Mouse (Mus musculus): Measurements from ENCODE around the gene Pan2. TPM values are rescaled to one million over a fixed set of nuclear protein-coding genes. Genes with fewer than 3 reads are reported as not detected.
A peak's percentile ranks its signal among the peaks of the same experiment; 100 is the strongest.

The Pan2 gene
- polyA plus RNA-seq, 1 experiment from 2014 or later, result 10.2 TPM

GRCm38 (mm10) chr10:128369218-128369543, 66.0 kb downstream of the Pan2 start:
- ATAC-seq (no peak), DNase-seq (no peak)
- H3K4me1 ChIP-seq (ENCODE audit: insufficient read depth), result peaks cover 19% of the 10 kb centered on the region
- H3K27me3 ChIP-seq (ENCODE audit: insufficient read depth, low read length), result no peaks in the 10 kb centered on the region
- WGBS (ENCODE audit: insufficient replicate concordance), result 6% methylated on average over 9 of the region's 9 CpGs
- no peaks in the 10 kb centered on the region for H3K36me3 ChIP-seq (replicated peaks; ENCODE audit: insufficient read depth, low read length)
- H3K27ac ChIP-seq (ENCODE audit: low read depth), result peak overlapping the region; percentile 98
- peak overlapping the region; percentile 82 for H3K9ac ChIP-seq (replicated peaks)
- no peaks in the 10 kb centered on the region for H3K9me3 ChIP-seq (ENCODE audit: low read length)
- H3K4me2 ChIP-seq (ENCODE audit: low read depth, low read length), result peak overlapping the region; percentile 97
- TF ChIP-seq CTCF (IDR thresholded peaks at IDR 0.05; ENCODE audit: low read depth) (no peak), EP300 (IDR thresholded peaks at IDR 0.05; ENCODE audit: low read depth) (no peak)
- H3K4me3 ChIP-seq (ENCODE audit: low read depth, low read length), result peak overlapping the region; percentile 81

GRCm38 (mm10) chr10:128369599-128369998, 66.5 kb downstream of the Pan2 start:
- peak overlapping the region; percentile 82 for H3K9ac ChIP-seq (replicated peaks)
- no peaks in the 10 kb centered on the region for H3K27me3 ChIP-seq (ENCODE audit: insufficient read depth, low read length)

GRCm38 (mm10) chr10:128370021-128370420, 66.9 kb downstream of the Pan2 start:
- 71% methylated on average over 5 of the region's 6 CpGs for WGBS (ENCODE audit: insufficient replicate concordance)
- H3K9me3 ChIP-seq (ENCODE audit: low read length), result no peaks in the 10 kb centered on the region
- DNase-seq (no peak), ATAC-seq (no peak)
- H3K9ac ChIP-seq (replicated peaks), result no peak overlapping the region
- no peak overlapping the region for H3K4me3 ChIP-seq (ENCODE audit: low read depth, low read length)
- TF ChIP-seq EP300 (IDR thresholded peaks at IDR 0.05; ENCODE audit: low read depth) (no peak), CTCF (IDR thresholded peaks at IDR 0.05; ENCODE audit: low read depth) (no peak)
- no peaks in the 10 kb centered on the region for H3K27me3 ChIP-seq (ENCODE audit: insufficient read depth, low read length)
- peaks cover 19% of the 10 kb centered on the region for H3K4me1 ChIP-seq (ENCODE audit: insufficient read depth)
- no peak overlapping the region; the same call in 1 of the 2 replicates for H3K27ac ChIP-seq (ENCODE audit: low read depth)
- H3K36me3 ChIP-seq (replicated peaks; ENCODE audit: insufficient read depth, low read length), result no peaks in the 10 kb centered on the region
- no peak overlapping the region for H3K4me2 ChIP-seq (ENCODE audit: low read depth, low read length)

More at GRCm38 (mm10) chr10:128369599-128369998, 66.5 kb downstream of the Pan2 start:
- Histone ChIP-seq H3K4me3 (ENCODE audit: low read depth, low read length) (peak overlapping the region; percentile 81), H3K36me3 (replicated peaks; ENCODE audit: insufficient read depth, low read length) (no peaks in the 10 kb centered on the region), H3K4me2 (ENCODE audit: low read depth, low read length) (peak overlapping the region; percentile 97), H3K27ac (ENCODE audit: low read depth) (peak overlapping the region; percentile 98), H3K9me3 (ENCODE audit: low read length) (no peaks in the 10 kb centered on the region), H3K4me1 (ENCODE audit: insufficient read depth) (peaks cover 19% of the 10 kb centered on the region)
- ATAC-seq (no peak), DNase-seq (no peak)
- WGBS (ENCODE audit: insufficient replicate concordance), result 76% methylated on average over 6 of the region's 6 CpGs
- TF ChIP-seq CTCF (IDR thresholded peaks at IDR 0.05; ENCODE audit: low read depth), result no peak
- no peak for TF ChIP-seq EP300 (IDR thresholded peaks at IDR 0.05; ENCODE audit: low read depth)

GRCm38 (mm10) chr10:128370601-128371000, 67.5 kb downstream of the Pan2 start:
- WGBS (ENCODE audit: insufficient replicate concordance), result 59% methylated on average over 4 of the region's 4 CpGs
- no peak for ATAC-seq

More at GRCm38 (mm10) chr10:128370601-128371000, 67.5 kb downstream of the Pan2 start:
- Histone ChIP-seq H3K27me3 (ENCODE audit: insufficient read depth, low read length) (no peaks in the 10 kb centered on the region), H3K9me3 (ENCODE audit: low read length) (no peaks in the 10 kb centered on the region), H3K4me1 (ENCODE audit: insufficient read depth) (peaks cover 19% of the 10 kb centered on the region), H3K36me3 (replicated peaks; ENCODE audit: insufficient read depth, low read length) (no peaks in the 10 kb centered on the region), H3K4me2 (ENCODE audit: low read depth, low read length) (no peak overlapping the region), H3K4me3 (ENCODE audit: low read depth, low read length) (no peak overlapping the region), H3K9ac (replicated peaks) (no peak overlapping the region), H3K27ac (ENCODE audit: low read depth) (no peak overlapping the region)
- TF ChIP-seq EP300 (IDR thresholded peaks at IDR 0.05; ENCODE audit: low read depth) (no peak), CTCF (IDR thresholded peaks at IDR 0.05; ENCODE audit: low read depth) (no peak)
- no peak for DNase-seq

Other genes starting within 250 kb of the Pan2 start
- 193 and 194 TPM in 2 replicates for gene Ptges3, start 244.4 kb upstream of the Pan2 start, polyA plus RNA-seq (2015; fragmentation: Nextera tagmentation; extraction: Ambion mirVana)
- 1,808 and 1,865 TPM in 2 replicates for gene Atp5b, start 220.1 kb upstream of the Pan2 start, polyA plus RNA-seq (2015; fragmentation: Nextera tagmentation; extraction: Ambion mirVana)
- 4.3 and 5.4 TPM in 2 replicates for gene Baz2a, start 211.8 kb upstream of the Pan2 start, polyA plus RNA-seq (2015; fragmentation: Nextera tagmentation; extraction: Ambion mirVana)
- 4.5 TPM in 2 replicates for gene Rbms2, start 123.0 kb upstream of the Pan2 start, polyA plus RNA-seq (2015; fragmentation: Nextera tagmentation; extraction: Ambion mirVana)
- 48.8 and 67.3 TPM in 2 replicates for gene Gls2, start 108.9 kb upstream of the Pan2 start, polyA plus RNA-seq (2015; fragmentation: Nextera tagmentation; extraction: Ambion mirVana)
- 54.0 and 61.1 TPM in 2 replicates for gene Spryd4, start 91.5 kb upstream of the Pan2 start, polyA plus RNA-seq (2015; fragmentation: Nextera tagmentation; extraction: Ambion mirVana)
- not detected in 2 replicates for gene Mip, start 77.5 kb upstream of the Pan2 start, polyA plus RNA-seq (2015; fragmentation: Nextera tagmentation; extraction: Ambion mirVana)
- gene Timeless, start 71.3 kb upstream of the Pan2 start, polyA plus RNA-seq (2015; fragmentation: Nextera tagmentation; extraction: Ambion mirVana), result 15.1 and 18.5 TPM in 2 replicates
- gene Apon, start 49.2 kb upstream of the Pan2 start, polyA plus RNA-seq (2015; fragmentation: Nextera tagmentation; extraction: Ambion mirVana), result 41.8 and 42.4 TPM in 2 replicates
- 1,289 and 1,338 TPM in 2 replicates for gene Apof, start 34.7 kb upstream of the Pan2 start, polyA plus RNA-seq (2015; fragmentation: Nextera tagmentation; extraction: Ambion mirVana)
- 11.3 and 12.1 TPM in 2 replicates for gene Stat2, start 32.8 kb upstream of the Pan2 start, polyA plus RNA-seq (2015; fragmentation: Nextera tagmentation; extraction: Ambion mirVana)
- gene Il23a, start 4.6 kb upstream of the Pan2 start, polyA plus RNA-seq (2015; fragmentation: Nextera tagmentation; extraction: Ambion mirVana), result not detected in 2 replicates
- 110 and 121 TPM in 2 replicates for gene Cnpy2, start 19.1 kb downstream of the Pan2 start, polyA plus RNA-seq (2015; fragmentation: Nextera tagmentation; extraction: Ambion mirVana)
- gene Cs, start 34.4 kb downstream of the Pan2 start, polyA plus RNA-seq (2015; fragmentation: Nextera tagmentation; extraction: Ambion mirVana), result 45.3 and 51.4 TPM in 2 replicates
- 8.5 and 11.2 TPM in 2 replicates for gene Coq10a, start 65.7 kb downstream of the Pan2 start, polyA plus RNA-seq (2015; fragmentation: Nextera tagmentation; extraction: Ambion mirVana)
- 2.0 and 2.7 TPM in 2 replicates for gene Ankrd52, start 73.8 kb downstream of the Pan2 start, polyA plus RNA-seq (2015; fragmentation: Nextera tagmentation; extraction: Ambion mirVana)
- 59.0 and 64.1 TPM in 2 replicates for gene Slc39a5, start 97.9 kb downstream of the Pan2 start, polyA plus RNA-seq (2015; fragmentation: Nextera tagmentation; extraction: Ambion mirVana)
- 33.7 and 33.8 TPM in 2 replicates for gene Nabp2, start 108.2 kb downstream of the Pan2 start, polyA plus RNA-seq (2015; fragmentation: Nextera tagmentation; extraction: Ambion mirVana)
- 7.2 and 7.3 TPM in 2 replicates for gene Rnf41, start 108.3 kb downstream of the Pan2 start, polyA plus RNA-seq (2015; fragmentation: Nextera tagmentation; extraction: Ambion mirVana)
- 13.4 and 14.7 TPM in 2 replicates for gene Smarcc2, start 155.9 kb downstream of the Pan2 start, polyA plus RNA-seq (2015; fragmentation: Nextera tagmentation; extraction: Ambion mirVana)
- 437 and 442 TPM in 2 replicates for gene Myl6, start 190.8 kb downstream of the Pan2 start, polyA plus RNA-seq (2015; fragmentation: Nextera tagmentation; extraction: Ambion mirVana)
- 1.5 and 1.7 TPM in 2 replicates for gene Myl6b, start 195.3 kb downstream of the Pan2 start, polyA plus RNA-seq (2015; fragmentation: Nextera tagmentation; extraction: Ambion mirVana)
- gene Esyt1, start 222.5 kb downstream of the Pan2 start, polyA plus RNA-seq (2015; fragmentation: Nextera tagmentation; extraction: Ambion mirVana), result 6.6 and 7.6 TPM in 2 replicates
- 5.0 and 5.4 TPM in 2 replicates for gene Zc3h10, start 244.4 kb downstream of the Pan2 start, polyA plus RNA-seq (2015; fragmentation: Nextera tagmentation; extraction: Ambion mirVana)
- gene Rpl41, start 246.0 kb downstream of the Pan2 start, polyA plus RNA-seq (2015; fragmentation: Nextera tagmentation; extraction: Ambion mirVana), result 2,058 and 2,065 TPM in 2 replicates